Mouse (Mus musculus) adrenal gland, postnatal 25 days (tissue): ENCODE data around the gene Sufu. TPM values are rescaled to one million over a fixed set of nuclear protein-coding genes. Genes with fewer than 3 reads are reported as not detected.

Source experiments
- DNase-seq: peaks from one replicate; pipeline ENCODE4 v3.0.0; 2021; ENCODE audit warnings: mixed read lengths
- total RNA-seq: library from RNA; stranded (reverse); gene quantifications from 2 replicates; pipeline ENCODE4 v1.2.3, GENCODE M21; 2021

Gene Sufu
- total RNA-seq, 1 experiment from 2014 or later, result 27.1 TPM

DNA sequence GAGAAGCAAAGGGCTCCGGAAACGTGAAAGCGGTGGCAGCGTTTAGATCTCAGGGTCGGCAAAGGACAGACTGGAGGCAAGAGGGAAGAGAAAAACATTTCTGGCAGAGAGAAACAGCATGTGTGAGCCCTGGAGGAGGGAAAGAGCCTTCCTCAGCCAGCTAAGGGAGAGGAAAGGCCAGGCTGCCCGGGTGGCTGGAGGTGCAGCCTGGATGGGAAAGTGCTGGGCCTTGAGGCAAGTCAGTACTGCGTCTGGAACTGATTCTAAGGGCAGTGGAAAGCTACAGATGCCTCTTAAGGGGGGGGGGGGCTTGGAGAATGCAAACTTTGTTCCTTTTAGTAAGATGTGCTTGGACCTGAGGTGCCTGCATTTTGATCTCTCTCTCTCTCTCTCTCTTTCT is 37.0 kb downstream of the Sufu start:
- DNase-seq, result no peak

DNA sequence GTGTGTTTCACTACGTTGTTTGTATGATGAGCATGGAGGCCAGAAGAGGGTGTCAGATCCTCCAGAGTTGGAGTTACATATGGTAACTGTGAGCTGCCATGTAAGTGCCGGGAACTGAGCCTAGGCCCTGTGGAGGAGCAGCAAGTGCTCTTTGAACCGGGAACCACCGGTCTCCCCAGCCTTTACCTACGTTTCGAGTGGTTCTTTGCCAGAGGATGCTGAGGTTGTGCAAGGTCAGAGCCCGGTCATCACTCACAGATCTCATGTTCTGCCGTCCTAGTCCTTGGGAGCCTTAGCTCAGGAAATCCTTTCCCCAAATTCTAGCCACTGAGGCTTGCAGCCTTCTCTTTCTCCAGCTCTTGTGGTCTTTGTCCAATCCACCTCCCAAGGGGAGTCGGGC is 37.5 kb downstream of the Sufu start:
- DNase-seq, result no peak

DNA sequence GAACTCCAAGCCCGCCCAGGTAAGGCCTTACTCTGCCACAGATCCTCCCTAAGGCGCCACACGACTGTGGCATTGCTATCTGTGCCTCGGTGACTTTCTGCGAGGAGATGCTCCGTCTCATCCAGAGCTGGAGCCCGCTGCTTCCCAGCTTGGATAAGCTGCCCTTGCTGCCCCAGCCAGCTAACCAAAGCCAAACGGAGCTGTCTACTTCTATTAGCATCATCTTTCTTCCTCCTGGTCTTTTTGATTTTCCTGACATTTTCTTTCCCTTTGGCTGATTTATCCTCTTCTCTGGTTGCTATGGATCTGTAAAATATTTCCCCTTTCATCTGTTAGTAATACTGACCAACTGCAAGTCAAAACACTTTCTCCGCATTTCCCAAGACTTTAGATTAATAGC is 37.9 kb downstream of the Sufu start:
- DNase-seq, result no peak

DNA sequence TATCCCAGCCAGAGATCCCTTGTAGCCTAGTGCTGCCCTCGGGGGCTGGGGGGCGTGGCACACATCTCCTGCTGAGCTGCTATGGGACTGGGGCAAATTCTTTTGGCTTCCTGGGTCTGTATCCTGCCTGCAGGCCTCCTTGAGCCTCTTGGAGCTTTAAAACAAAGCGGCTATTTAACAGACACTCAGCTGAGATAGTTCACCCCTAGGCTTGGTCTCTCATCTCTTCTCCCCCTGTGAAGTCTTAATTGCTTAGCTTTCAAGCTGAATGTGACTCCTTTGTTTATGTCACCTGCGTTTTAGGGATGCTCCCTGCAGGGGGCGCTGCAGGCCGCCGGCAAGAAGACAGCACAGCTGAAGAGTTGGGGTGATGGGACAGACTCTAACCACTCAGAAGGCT is 38.8 kb downstream of the Sufu start:
- DNase-seq, result no peak

DNA sequence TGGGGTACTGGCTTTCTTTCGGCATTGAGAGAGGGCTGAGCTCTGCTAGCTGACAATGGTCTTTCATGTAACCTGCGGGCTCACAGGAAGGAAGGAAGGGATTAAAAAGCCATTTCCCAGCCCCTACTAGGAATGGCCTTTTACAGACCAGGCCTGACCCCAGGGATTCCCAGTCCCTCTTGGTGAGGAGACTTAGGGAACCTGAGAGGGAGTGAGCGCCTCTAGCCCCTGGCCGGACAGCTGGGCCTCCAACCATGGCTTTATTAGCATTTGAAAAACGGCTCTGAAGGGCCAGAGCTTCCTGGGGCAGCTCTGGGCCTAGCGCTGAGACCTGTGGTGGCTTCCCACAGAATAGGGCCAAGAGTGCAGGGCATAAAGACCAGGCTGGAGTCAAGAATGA is 46.8 kb downstream of the Sufu start:
- DNase-seq, result no peak

DNA sequence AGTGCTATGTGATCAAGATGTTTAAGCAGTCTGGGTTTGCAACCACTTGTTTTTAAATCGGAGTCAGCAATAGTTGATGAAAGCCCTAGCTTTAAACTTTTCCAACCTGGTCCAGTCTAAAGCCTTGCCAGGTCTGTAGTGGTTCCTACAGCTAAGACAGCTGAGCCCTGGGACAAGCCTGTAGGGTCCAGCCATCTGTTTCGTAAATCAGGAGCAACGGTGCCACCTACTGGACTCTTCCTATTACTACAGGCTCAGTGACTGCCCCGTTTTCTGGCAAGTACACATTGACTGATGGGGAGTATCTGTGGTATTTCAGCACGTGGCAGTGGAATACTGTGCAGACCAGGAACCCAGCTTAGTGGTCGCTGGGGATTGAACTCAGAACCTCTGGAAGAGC is 47.5 kb downstream of the Sufu start:
- DNase-seq, result peak; percentile 59

DNA sequence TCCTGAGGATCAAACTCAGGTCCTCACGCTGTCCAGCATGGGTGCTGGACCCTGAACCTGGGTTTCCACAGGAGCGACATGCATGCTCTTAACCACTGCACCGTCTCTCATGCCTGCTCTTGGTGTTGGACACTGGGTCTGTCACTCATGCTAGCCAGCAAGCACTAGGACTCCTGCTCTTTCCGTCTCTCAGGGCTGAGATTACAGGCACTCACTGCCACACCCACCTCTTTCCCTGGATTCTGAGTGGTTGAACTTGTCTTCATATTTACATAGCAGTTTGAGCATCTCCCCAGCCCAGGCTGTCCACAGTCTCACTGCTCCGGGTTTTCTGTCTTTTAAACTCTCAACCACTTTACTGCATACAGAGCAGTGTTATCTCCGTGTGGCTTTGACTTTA is 48.9 kb downstream of the Sufu start:
- DNase-seq, result no peak

DNA sequence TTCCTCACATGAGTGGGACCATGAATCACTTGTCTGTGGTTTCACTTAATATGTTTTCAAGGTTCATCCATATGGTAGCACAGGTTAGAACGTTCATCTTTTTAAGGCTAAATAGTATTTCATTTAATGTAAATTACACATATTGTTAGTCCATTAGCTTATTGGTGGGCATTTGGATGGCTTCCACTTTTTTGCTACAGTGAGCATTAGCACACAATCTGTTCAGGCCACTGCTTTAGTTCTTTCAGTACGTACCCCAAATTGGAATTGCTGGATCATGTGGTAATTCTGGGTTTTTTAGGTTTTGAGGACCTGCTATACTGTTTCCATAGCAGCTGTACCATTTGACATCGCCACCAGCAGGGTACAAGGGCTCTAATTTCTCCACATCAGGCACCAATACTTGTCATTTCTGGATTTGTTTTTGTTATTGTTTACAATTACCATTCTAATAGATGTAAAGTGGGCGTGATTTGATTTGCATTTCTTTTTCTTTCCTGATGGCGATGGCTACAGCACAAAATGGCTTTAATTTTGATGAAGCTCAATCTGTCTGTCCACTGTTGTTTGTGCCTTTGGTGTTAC is 49.8 kb downstream of the Sufu start:
- no peak for DNase-seq

DNA sequence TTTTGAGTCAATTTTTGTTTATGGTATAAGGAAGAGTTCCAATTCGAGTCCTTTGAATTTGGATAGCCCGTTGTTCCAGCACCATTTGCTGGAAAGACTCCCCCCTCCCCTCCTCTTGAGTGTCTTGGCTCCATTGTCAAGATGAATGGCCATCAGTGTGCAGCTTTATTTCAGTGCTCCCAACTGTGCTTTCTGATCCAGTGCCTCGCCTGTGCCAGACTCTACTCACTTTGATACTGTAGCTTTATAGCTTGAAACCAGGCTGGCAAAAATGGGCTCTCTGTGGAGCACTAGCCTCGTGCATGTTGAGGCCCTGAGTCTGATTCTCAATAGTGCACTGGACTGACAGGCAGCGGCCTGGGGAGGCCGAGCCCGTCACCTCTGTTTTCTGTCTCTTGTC is 50.4 kb downstream of the Sufu start:
- DNase-seq, result no peak

DNA sequence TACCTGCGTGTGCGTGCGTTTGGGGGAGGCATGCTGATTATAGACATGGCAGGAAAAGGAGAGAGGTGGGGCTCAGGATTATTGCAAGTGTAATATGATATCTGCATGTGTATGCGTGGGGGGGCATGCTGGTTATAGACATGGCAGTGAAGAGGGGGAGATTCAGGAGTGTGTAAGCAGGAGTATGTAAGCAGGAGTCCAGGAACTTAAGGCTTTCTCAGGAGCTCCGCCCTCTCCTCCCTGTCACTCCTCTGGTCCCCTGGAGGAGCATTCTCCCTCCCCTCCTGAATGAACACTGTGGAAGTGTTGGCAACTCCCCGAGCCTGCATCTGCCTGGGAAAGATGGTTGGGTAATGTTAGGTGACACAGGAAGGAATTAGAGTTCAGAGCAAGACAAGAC is 51.2 kb downstream of the Sufu start:
- no peak for DNase-seq

DNA sequence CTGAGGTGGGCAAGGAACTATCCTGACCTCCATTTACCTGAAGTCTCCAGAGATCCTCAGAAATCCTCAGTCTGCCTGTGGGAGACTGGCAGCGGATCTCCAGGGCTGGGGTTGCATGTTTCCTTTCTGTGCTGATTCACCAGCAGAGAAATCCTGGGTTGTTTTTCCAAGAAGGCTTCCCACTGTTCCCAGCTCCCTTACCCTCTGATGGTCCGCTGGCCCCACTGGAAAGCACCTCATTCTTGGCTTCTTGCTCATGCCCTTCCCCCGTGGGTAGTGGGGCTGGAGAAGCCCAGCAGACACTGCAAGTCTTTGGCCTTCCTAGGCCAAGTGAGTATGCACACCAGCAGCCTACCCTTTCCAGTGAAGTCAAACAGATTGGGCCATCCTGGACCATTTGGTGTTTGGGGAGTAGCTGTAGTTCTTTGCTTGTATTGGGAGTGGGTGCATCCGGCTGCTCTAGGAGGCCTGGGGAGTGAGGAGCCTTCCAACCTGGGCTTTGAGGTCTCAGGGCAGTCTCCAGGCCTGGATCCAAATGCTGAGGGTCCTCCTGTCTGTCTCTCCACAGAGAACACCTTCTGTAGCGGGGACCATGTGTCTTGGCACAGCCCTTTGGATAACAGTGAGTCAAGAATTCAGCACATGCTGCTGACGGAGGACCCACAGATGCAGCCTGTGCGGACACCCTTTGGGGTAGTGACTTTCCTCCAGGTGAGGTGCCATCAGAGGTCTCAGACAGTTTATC is 52.7 kb downstream of the Sufu start:
- no peak for DNase-seq

DNA sequence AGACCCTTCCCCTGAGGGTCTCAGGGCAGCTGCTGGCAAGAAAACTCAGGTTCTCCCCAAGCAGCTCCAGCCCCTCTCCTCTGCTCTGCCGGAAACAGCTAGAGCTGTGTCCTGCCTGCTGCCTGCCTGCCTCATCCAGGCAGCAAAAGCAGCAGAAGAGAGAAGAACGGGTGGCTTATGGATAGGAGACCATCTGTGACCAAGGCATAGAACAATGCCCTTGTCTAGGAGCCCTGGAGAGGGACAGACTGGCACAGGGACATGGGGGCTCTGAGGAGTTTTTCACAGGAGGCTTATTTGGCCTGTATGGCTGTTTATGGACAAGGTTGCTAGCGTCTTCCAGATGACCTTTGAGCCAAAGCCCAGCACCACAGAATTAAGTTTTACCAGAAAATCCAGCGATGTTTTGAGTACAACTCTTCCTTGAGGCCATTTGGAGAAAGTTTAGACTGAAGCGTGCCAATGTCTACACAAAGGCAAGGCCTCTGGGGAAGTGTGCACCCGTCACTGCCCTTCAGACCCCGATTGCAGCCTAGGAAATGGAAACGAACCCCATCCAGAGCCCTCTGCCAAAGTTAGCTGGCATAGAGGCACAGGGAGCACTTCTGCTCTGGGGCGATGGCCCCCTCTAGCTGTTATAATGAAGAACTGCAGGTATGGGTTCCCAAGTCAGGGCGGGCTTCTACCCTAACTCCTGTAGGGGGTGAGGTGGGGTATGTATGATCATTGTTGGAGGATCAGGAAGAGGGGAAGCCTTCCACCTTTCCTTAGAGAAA is 55.5 kb downstream of the Sufu start:
- no peak for DNase-seq

DNA sequence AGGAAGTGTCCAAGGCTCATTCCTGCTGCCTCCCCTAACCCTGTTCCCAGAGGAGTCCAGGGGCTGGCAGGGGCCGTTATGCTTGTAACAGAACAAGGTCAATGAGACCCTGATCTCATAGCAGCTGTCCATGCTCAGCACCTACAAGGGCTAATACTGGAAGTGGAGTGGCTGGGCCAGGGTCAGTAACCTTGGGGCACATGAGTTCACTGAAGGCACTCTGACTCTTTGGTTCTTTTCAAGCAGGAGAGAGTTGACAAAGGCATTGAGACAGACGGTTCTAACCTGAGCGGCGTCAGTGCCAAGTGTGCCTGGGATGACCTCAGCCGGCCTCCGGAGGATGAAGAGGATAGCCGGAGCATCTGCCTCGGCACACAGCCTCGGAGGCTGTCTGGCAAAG is 56.2 kb downstream of the Sufu start:
- DNase-seq, result no peak

DNA sequence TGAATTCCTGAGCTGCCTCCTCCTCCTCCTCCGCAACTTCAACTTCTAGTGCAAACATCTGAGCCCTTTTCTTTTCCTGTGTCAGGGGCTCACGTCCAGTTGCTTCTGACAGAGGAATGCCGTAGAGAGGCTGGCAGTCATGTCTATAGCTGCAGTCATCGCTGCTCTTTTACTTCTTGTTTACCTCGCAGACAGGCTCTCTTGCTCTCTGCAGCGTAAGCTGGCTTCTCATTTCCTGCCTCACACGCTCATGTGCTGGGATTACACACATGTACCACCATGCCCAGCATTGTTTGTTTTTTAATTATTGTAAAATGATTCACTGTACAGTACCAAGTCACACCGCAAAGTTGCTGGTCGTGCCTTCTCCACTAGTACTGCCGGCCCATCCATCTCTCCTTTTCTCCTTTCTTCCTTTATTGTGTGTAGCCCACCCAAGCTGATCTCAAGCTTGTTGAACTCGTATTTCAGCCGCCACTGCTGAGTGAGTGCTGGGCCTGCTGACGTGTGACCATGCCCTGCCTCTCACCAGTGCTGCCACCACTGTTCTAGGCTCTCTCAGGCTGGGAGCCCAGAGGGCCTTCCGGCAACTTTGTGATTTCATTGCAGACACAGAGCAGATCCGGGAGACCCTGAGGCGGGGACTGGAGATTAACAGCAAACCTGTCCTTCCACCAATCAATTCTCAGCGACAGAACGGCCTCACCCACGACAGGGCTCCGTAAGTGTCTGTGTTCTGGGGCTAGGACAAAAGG is 57.6 kb downstream of the Sufu start:
- no peak for DNase-seq

DNA sequence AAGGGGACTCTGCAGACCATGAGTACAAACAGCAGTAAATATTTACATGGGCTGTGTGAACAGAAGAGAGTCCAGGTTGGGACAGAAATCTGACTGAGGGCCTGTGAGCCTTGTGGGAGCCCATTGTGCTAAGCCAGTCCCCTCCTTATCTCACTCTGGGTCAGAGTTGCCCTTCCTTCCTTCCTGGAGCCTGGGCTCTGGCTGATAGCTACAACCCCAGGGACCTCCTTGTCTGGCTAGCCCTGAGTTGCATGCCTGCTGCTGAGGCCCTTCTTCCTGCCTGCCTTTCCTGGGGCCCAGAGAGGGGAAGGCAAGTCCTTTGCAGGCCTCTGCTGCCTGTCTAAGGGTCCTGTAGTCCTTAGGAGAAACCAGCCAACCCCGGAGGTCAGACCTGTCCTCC is 58.3 kb downstream of the Sufu start:
- no peak for DNase-seq

DNA sequence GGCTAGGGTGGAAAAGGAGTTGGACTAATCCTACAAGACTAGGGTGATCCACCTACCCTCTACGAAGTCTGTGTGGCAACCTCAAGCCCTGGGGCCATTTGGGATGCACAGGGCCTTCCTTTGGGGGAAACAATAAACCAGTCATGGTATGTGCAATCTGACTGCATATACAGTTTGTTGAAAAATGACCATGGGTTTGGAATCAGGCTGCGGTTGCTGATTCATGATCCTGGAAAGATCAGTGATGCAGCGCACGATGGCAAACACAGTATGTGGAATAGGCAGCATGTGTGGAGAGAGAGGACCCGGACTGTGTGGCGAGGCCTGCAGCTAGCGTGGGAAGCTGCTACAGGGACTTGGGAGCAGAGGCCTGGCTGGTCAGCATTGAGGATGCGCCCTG is 58.9 kb downstream of the Sufu start:
- no peak for DNase-seq

DNA sequence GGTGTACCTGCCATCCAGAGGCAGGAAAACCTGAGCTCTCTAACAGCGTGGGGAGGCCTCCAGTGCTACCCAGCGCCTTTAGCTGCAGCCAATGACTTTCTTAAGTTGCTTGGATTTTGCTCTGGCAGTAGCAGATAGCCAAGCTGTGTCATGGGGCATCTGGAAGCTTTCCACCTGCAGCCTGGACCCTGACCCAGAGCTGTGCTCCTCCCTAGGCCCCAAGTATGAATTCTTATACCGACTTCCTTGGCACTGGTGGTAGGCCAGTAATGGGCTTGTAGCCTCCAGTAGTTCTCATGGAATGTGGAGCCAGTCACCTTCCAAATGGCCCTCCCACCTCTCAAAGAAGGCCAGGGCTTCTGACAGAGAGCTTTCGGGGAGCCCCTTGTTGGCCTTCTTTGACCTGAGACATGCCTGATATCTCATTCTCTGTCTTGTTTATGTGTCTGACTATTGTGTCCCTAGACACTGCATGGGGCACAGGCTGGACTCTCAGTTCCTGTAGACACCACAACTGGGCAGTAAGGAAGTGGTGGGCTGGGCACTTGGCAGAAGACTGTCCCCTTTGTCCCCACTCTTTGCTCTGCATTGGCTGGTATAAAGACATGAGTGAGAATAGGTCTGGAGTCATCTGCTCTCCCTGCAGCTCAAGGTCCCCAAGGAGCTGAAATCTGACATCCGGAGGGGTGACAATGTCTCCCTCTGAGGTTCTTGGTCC is 59.5 kb downstream of the Sufu start:
- no peak for DNase-seq

DNA sequence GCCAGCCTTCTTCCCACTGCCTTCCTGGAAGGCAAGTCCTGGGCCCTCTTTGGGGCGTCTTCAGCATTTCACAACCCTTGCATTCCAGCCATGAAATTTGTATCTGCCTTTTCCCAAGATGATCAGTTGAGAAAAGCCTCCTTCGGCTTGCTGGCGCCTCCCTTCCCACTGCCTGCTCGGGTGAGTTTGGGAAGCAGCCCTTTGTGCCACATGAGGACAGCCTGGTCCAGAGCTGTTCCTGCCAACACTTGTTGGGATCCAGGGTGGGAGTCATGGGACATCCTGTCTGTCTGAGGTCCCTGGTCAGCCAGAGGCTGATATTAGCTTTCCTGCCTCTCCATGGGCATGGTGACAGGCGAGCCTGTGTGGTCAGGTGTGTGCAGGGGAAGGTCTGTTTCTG is 61.1 kb downstream of the Sufu start:
- no peak for DNase-seq

DNA sequence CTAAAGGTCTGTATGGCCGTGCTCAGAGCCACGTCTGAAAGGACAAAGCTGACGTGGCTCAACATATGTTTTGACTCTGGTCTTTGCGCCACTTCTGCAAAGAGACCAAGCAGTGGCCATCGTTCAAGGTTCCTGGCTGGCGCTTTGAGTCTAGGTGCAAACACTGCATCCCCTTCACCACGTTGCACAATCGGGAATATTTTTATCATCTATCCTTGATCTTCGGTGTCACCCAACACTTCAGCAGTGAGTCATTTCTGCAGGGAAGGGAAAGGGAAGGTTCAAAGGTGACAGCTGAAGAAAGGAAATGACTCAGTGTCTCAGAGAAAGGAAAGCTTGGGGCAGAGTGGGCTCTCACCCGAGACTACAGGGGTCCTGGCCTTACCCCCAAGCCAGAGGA is 62.6 kb downstream of the Sufu start:
- no peak for DNase-seq

DNA sequence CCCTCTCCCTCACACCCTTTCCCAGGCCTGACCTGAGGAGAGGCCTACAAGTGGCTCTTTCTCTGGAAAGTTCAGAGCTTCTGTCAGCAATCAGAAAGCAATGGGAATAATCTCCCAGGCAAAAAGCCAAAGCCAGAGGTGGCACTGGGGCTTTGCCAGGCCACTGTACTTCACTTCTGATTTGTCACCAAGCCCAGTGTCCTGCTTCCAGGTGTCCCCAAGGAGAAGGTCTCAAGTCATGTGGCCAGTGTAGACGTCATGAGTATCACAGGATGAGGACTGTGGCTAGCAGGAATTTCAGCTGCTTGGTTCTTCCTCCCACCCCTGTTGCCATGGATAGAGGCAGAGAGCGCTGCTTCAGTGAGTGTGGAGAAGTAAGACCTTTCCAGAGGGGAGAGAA is 63.2 kb downstream of the Sufu start:
- no peak for DNase-seq

DNA sequence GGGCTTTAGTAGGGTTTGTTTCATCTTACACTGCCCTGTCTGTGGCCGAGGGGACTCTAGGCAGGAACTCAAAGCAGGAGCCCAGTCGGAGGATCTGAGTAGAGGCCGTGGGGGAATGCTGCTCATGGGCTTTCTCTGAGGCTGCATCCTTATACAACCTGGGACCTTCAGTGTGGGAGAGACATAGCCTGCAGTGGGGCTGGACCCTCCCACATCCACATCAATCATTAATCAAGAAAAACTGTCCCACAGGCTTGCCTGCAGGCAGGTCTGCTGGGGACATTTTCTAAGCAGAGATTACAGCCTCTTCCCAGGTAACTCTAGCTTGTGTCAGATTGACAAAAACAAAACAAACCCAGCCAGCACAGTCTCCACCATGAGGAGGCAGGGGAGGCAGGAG is 65.9 kb downstream of the Sufu start:
- DNase-seq, result no peak

DNA sequence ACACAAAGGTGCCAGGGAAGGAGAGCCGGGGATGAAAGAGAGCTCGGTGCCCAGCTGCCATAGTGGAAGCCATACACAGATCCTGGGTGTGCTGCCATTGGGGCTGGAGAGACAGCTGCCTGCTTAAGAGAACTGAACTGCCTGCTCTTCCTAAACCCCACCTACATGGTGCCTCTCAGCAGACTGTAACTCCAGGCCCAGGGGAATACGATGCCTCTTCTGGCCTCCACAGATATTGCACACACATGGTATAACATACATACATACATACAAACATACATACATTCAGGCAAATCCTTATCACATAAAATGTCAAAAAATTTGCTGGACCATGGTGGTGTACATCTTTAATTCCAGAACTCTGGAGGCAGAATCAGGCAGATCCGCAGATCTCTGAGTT is 66.8 kb downstream of the Sufu start:
- DNase-seq, result no peak
